Mouse (Mus musculus) embryonic facial prominence, embryonic 11.5 days (tissue): ENCODE results near the gene Gm21094. TPM values are rescaled to one million over a fixed set of nuclear protein-coding genes. Genes with fewer than 3 reads are reported as not detected.
"Not testable (repeated sequence)": the region's sequence is repeated elsewhere in the genome, so short reads cannot be mapped to it uniquely, and the experiment has no call there.

Experiments
- ATAC-seq: fragments of 200-750 bp; cut with Nextera tagmentation; replicated peaks from 2 replicates; pipeline ENCODE4 v1.8.0; 2017; ENCODE audit warnings: low read depth; ENCODE audit not compliant: insufficient number of reproducible peaks, low FRiP score, low TSS enrichment
- DNase-seq: peaks from one replicate; pipeline ENCODE4 v3.0.0-alpha.2; 2015; ENCODE audit warnings: low spot score
- H3K27ac ChIP-seq: fragments of 300-500 bp; sonication (generic); replicated peaks from 2 replicates; pipeline ENCODE4 v1.5.1; 2014; ENCODE audit warnings: mild to moderate bottlenecking, low read depth, low read length, control low read depth
- H3K27me3 ChIP-seq: fragments of 300-500 bp; sonication (generic); 2 replicates; pipeline ENCODE4 v1.6.1; 2014; ENCODE audit warnings: mild to moderate bottlenecking, low read length, moderate library complexity, mixed read lengths; ENCODE audit not compliant: control insufficient read depth, insufficient read depth
- H3K36me3 ChIP-seq: fragments of 300-500 bp; sonication (generic); replicated peaks from 2 replicates; pipeline ENCODE4 v1.6.1; 2014; ENCODE audit warnings: low read depth, mild to moderate bottlenecking, low read length, moderate library complexity, mixed read lengths; ENCODE audit not compliant: control insufficient read depth, insufficient read depth
- H3K4me1 ChIP-seq: fragments of 300-500 bp; sonication (generic); 2 replicates; pipeline ENCODE4 v1.6.1; 2014; ENCODE audit warnings: low read length, mixed read lengths; ENCODE audit not compliant: control insufficient read depth, insufficient read depth
- H3K4me2 ChIP-seq: fragments of 300-500 bp; sonication (generic); 2 replicates; pipeline ENCODE4 v1.6.1; 2014; ENCODE audit warnings: low read depth, mild to moderate bottlenecking, control low read depth, low read length, moderate library complexity
- H3K4me3 ChIP-seq: fragments of 300-500 bp; sonication (generic); 2 replicates; pipeline ENCODE4 v1.5.1; 2014; ENCODE audit warnings: low read depth, low read length, control low read depth
- H3K9ac ChIP-seq: fragments of 300-500 bp; sonication (generic); replicated peaks from 2 replicates; pipeline ENCODE4 v1.6.1; 2014; ENCODE audit warnings: mild to moderate bottlenecking, control low read depth, low read length
- H3K9me3 ChIP-seq: fragments of 300-500 bp; sonication (generic); replicated peaks from 2 replicates; pipeline ENCODE4 v1.6.1; 2016; ENCODE audit warnings: mild to moderate bottlenecking, low read length, inconsistent platforms, mixed read lengths; ENCODE audit not compliant: control insufficient read depth
- WGBS: fragments of 180-500 bp; shearing (Covaris S2); extraction: QIAGEN DNeasy Blood & Tissue Kit; methylation state at CpG from one replicate; pipeline ENCODE4 v1.1.7; 2014; 5-methylcytosine and 5-hydroxymethylcytosine counted together
- polyA plus RNA-seq: library from polyadenylated mRNA; unstranded; fragments of >200 nt; fragmentation: Nextera tagmentation; extraction: Ambion mirVana; gene quantifications from 2 replicates; pipeline ENCODE4 v1.2.1, GENCODE M21; 2014

Gene Gm21094
- not detected in 2 replicates for polyA plus RNA-seq

DNA sequence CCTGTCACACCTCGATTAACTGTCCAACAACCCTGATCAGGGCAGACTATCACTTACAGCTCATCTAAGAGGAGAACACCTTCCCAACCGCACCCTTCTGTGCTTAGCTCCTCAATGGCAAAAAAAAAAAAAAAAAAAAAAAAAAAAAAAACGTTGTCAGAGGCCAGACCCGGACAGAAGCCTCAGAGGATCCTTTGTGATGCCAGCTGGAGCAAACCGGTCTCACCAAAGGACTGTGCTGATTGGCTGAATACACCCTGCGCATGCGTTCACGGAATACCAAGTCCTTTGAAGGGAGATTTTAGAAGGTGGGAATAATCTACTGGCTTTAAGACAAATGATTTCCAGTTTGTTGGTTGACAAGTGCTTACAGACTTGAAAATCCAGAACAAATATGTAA is at the start of gene Gm21094:
TSS of gene Gm21094 (minus strand) at position 101 of the 400 bp plus-strand sequence.
- not testable (repeated sequence) for H3K4me1 ChIP-seq, H3K4me3 ChIP-seq, H3K4me2 ChIP-seq, H3K9ac ChIP-seq, H3K9me3 ChIP-seq, H3K36me3 ChIP-seq, ATAC-seq, H3K27ac ChIP-seq, H3K27me3 ChIP-seq, DNase-seq
- no CpG with 5 or more reads among the region's 8 CpGs for WGBS
